Mouse (Mus musculus): Measurements from ENCODE around the gene Acot9.

Gene Acot9

DNA sequence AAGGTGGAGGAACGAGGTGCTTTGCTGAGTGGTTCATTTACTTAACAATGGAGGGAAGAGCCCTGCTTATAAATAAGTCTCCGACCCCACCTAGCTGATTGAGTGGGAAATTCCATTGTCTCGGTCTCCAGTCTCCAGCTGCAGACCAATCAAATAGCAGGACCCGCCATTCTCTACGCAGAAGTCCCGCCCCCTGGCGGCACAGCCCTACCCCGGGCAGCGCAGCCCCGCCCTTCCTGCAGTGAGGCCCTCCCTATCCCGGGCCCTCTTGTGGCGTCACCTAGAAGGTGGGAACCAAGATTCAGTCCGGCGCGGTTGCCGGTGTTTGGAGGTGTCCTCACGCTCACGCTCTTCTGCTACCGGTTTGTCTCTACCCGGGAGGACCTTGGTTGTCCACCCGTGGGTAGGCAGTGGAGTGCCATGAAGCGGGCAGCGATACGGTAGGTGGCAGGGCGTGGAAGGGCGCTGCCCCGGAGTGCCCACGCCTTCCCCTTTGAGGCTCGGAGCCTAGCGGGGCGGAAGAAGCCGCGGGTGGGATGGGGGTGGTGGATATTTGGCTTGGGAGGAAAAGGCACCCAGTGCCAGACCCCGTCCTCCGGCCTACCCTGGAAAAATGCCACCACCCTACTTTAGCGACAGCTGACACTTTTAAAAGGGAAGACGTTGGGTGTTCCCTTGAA, at the start of gene Acot9:
Gene Acot9 (plus strand): TSS at position 209 of the 680 bp plus-strand sequence.
- peak; percentile 89 for DNase-seq (ENCODE audit: low spot score in 2 of 2)

DNA sequence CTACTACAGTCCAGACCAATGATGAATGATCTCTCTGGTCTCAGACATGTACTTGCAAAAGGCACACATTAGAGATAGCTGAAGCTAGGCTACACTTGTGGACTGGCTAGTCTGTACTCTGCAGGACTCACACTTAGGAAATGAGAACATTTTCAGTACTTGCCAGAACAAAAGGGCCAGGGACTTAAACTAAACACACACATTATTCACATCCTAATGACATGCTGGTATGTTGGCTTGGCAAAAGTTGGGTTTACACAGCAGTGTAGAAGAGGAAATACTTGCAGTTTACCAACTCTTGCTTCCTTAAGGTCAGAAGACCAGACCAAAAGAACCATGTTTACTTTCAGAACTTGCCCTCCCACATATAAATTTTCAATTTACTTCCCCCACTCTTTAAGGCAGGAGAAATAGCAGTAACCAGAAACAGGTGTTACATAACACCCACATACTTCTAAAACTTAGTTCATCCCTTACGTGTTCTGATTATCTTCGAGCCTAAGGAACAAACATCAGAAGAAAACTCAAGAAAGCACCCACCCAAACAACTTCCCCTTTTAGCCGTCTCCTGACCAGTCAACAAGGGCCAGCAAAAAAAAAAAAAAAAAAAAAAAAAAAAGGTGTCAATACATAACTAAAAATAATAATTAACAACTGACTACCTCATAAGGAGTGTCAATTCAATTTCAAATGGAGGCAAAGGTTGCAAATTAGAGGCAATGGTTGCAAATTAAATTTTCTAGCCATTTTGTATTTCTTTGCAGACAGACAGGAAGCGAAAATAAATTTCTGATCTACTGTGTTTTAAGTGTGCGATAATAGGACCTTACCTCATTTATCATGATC, 47.7 kb upstream of the Acot9 start:
- DNase-seq (ENCODE audit: low spot score in 2 of 2), result no peak

DNA sequence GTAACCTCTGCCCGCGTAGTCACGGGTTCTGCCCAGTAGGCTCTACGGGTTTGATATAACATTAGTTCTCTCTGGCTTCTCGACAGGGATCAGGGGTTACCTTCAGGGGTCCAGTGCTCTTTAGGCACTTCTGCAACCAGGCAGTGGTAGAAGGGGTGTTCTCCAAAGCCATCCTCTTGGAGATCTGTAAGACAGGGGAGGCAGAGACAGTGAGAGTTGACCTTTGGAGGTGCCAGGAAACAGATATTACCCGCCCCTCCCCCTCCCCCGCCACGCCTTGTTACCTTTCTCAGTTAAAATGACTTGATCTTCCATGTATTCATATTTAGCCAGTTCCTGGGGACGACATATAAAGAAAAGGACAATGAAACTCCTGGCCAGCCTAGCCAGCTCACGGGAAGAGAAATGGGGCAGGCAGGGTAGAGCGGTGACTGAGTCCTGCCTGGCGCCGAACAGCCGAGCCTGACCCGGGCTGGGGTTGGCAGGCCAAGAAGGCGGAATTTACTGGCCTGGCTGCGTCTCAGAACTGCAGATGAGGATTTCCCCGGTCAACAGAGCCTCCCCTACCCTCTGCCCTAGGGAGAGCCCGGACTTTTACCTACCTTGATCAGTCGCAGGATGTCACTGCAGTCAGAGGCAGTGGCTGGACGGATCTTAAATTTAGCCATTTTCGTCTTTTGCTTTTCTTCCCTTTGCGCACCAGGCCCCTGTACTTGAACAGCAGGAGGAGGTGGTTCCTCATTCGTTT, 46.6 kb upstream of the Acot9 start:
- peak in 1 of 2 experiments; percentile 18 for DNase-seq (ENCODE audit: low spot score in 2 of 2)

DNA sequence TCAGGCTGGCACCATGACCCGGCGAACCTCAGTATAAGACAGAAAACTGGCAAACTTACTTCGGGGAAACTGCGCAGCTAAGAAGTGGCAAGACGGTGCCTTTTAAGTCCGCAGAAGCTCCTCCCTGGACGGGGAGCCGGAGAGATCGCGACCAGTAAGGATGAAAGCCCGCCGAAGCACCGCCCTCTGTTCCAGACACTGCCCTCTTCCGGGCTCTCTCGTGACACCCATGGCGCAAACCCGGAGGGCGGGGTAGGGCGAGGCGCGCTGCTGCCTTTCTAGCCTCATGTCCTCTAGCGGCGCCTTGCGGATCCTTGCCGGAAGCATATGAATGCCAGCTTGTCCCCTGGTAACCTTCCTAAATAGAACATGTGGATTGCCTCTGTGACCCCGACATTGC, 46.0 kb upstream of the Acot9 start, which contains the start of gene Sat1:
Gene Sat1 (minus strand): TSS at position 179 of the 400 bp plus-strand sequence.
- DNase-seq (ENCODE audit: low spot score in 2 of 2), result peak; percentile 92 to 94

DNA sequence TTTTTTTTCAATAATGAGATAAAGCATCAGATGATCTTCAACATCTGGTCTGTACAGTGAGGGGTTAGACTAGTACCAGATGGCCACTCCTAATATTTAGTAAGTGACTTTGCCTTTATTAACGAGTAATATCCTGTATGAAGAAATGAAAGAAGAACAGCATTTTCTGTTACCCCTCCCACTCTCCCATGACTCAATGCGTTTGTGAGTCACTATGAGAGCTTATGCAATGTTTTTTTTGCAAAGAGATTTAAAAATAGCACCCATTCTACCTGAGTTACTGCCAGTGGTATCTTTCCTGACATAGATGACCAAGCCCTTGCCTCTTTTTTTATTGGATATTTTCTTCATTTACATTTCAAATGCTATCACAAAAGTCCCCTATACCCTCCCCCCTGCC, 44.0 kb upstream of the Acot9 start:
- DNase-seq (ENCODE audit: low spot score in 2 of 2), result no peak

DNA sequence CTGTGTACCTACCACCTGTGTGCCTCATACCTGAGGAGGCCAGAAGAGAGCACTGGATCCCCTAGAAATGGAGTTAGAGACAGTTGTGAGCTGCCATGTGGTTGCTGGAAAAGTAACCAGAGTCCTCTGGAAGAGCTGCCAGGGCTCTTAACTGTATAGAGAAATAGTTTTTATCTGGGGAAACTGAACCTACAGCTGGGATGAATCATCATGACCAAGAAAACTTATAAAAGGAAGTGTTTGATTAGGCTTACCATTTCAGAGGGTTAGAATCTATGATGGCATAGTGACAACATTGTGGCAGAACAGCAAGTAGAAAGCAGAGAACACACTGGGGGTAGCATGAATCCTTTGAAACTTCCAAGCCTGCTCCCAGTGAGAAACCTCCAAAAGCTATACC, 5.4 kb upstream of the Acot9 start:
- DNase-seq (ENCODE audit: low spot score in 2 of 2), result no peak

DNA sequence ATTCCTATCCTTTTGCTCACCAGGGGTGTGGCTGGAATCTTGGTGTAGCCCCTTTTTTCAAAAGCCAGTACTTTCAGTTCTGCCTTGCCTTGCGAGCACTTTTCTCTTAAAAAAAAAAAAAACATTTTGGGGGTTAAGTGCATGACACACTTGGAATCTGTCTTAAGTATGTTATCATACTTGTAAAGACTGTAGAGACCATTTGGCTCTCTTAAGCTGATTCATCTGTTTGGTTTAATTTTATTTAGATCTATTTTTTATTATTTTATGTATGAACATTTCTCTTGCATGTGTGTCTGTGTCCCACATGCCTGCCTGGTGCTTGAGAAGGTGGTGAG, 641 bp downstream of the Acot9 start:
- DNase-seq (ENCODE audit: low spot score in 2 of 2), result no peak

DNA sequence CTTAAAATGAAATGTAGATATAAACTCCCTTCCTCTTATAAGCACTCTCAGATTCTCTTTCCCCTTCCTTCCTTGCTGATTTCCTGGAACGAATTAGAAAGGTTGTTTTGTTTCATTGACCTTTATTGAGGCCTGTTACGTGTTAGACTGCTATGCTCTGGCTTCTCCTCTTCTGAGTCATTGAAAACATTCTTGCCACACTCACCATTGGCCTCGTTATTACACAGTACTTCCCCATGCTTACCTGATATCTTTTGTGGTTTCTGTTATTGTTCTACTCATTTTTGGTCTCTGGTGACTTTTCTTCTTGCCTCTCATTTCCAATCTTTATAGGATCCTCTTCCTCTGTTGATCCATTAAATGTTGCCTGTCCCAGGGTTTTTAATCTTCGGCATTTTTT, 16.2 kb downstream of the Acot9 start:
- no peak for DNase-seq (ENCODE audit: low spot score in 2 of 2)

DNA sequence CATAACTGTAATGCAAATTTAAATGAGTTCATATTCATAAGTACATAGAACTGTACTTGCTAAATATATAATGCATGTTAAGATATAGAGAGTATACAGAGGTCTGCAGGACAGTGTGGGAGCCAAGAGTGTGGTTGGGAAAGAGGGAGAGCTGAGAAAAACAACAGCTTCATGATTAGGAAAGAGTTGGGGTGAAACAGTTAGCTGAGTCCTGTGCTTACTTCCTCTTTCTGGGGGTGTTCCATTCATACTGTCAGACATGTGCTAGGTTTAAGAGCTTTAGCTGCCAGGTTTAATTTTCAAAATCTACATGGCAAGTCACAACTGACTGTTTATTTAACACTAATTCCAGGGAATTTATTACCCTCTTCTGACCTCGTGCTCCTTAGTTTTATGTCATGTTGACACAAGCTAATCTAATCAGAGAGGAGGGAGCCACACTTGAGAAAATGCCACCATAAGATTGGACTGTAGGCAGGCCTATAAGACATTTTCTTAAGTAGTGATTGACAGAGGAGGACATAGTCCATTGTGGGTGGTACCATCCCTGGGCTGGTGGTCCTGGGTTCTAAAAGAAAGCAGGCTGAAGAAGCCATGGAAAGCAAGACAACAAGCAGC, 18.3 kb downstream of the Acot9 start:
- DNase-seq (ENCODE audit: low spot score in 2 of 2), result no peak

DNA sequence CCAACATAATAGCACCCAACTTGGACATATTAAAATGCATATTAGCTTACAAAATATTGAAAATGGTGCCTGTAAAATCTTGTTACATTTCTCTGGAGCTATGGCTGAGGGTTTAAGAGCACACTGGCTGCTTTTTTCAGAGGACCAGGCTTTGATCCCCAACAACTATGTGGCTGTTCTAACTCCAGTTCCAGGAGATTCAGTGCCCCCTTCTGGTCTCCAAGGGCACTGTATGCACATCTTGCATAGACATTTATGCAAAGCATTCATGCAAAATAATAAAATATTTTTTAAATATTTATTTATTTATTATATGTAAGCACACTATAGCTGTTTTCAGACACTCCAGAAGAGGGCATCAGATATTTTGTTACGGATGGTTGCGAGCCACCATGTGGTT, 44.1 kb downstream of the Acot9 start:
- DNase-seq (ENCODE audit: low spot score in 2 of 2), result no peak

DNA sequence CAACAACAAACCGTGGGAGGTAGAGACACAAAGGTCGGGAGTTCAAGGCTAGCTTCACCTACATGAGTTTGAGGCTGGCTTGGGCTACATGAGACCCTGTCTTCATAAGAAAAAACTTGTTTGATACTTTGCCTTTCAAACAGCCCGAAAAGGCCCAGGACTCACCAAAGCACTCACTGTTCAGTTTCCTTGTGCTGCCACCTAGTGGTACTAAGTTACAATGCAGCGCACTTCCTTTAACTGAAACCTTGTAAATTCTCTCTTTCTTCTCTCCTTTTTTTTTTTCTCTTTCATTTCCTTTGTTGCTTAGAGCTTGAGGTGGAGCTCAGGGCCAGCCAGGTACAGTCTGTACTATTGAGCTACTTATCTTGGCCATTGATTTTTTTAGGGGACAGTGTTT, 55.8 kb downstream of the Acot9 start:
- DNase-seq (ENCODE audit: low spot score in 2 of 2), result peak in 1 of 2 experiments; percentile 20

DNA sequence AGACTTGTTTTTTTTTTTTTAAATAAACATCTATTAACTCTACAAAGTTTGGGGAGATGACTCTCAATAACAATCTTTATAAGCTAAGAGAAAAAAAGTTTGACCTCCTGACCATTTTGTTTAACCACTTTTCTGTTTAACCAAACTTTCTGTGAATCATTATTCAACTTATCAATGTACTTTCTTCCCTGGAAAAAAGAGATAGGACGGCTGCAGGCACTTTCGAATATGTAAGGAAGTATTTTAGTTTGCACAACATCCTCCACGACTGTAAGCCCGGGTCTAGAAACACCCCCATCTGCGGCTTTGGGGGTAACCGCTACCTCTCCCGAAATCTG, 75.3 kb downstream of the Acot9 start:
- DNase-seq (ENCODE audit: low spot score in 2 of 2), result no peak

DNA sequence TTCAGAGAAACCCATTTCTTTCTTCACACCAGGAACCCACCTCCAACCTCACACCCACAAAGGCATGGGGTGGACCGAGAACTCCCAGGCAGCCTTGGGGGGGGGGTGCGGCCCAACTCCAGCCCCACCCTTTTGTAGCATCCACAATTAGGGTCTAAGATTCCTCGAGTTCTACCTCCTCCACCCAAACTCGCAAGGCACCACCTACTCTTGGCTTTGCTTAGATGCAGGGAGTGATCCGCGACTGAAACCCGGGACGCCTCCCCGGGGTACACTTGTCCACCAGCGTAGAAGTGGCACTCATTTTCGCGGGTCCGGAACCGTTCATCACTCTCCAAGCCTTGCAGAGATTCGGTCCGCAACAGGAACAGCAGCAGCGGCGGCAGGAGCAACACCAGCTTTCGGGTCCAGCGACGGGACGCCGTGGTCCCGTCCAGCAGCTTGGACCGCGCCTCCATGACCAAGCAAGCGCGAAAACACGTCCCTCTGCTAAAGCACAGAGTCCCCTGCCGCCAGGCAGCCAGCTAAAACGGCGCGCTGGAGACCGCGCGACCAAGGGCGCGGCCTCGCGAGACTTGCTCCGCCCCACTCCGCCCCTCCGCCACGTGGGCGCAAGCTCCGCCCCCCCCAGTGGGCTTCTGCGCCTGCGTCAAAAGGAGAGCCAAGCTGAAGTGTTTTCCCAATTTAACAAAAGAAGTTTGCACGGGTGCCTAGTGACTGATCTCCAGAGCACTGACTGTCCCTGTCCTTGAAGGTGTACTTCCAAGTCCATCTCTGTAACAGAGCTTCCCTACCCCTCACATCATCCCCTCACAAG, 75.9 kb downstream of the Acot9 start:
- peak; percentile 73 to 76 for DNase-seq (ENCODE audit: low spot score in 2 of 2)

DNA sequence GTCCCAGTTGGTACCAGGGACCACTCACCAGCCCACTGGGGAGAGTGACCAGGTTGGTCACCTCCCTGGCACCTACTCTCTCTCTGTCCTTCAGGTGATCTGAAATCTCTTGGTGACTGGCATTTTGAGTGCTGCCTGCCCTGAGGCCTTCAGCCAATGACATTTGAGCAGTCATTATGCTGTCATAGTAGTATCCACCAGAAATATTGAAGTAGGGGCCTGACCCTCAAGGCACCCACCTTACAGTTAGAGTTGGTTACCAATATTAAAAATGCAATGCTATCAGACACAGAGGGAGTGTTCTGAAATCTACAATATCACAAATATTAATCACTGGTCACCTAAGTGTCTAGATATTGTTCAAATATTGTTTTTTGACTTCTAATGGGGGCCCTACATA, 78.4 kb downstream of the Acot9 start, which contains the start of gene Prdx4:
Gene Prdx4 (minus strand): TSS at position 101 of the 400 bp plus-strand sequence.
- DNase-seq (ENCODE audit: low spot score in 2 of 2), result no peak

DNA sequence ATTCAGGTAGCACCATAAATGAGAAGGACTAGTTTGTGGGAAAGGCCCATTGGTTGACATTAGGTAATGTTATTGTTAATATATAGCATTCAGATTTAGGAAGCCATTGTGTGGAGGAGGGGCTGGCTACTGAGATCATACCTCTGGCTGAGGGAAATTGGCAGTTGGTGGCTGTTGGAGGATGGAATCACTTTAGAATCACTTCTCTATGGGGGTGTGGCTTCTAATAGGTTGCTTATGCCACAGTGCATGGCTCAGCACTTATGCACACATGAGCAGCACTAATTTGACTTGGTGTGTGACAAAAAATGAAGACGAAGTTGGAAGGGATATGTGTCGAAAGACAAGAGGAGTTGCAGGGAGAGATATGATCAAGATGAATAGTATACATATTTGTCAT, 84.0 kb downstream of the Acot9 start:
- DNase-seq (ENCODE audit: low spot score in 2 of 2), result no peak

Measured in spleen, postnatal 36 days (tissue).